Mouse (Mus musculus) limb, embryonic 11.5 days (tissue): Measurements from ENCODE around the gene Pigh. TPM values are rescaled to one million over a fixed set of nuclear protein-coding genes. Genes with fewer than 3 reads are reported as not detected.
A peak's percentile ranks its signal among the peaks of the same experiment; 100 is the strongest.

Experiments used
- ATAC-seq: fragments of 200-750 bp; cut with Nextera tagmentation; 2 replicates; pipeline ENCODE4 v1.8.0; 2017; ENCODE audit warnings: low read depth; ENCODE audit not compliant: insufficient number of reproducible peaks, low FRiP score, low TSS enrichment
- DNase-seq: peaks from one replicate; pipeline ENCODE4 v3.0.0-alpha.2; 2015; ENCODE audit warnings: low spot score
- H3K27ac ChIP-seq: fragments of 300-500 bp; sonication (generic); replicated peaks from 2 replicates; pipeline ENCODE4 v1.5.1; 2014; ENCODE audit warnings: low read depth, mild to moderate bottlenecking, low read length
- H3K27me3 ChIP-seq: fragments of 300-500 bp; sonication (generic); 2 replicates; pipeline ENCODE4 v1.6.1; 2014; ENCODE audit warnings: mild to moderate bottlenecking, low read length, mixed read lengths; ENCODE audit not compliant: control insufficient read depth, insufficient read depth
- H3K36me3 ChIP-seq: fragments of 300-500 bp; sonication (generic); 2 replicates; pipeline ENCODE4 v1.6.1; 2014; ENCODE audit warnings: mild to moderate bottlenecking, low read length, moderate library complexity, mixed read lengths; ENCODE audit not compliant: control insufficient read depth, insufficient read depth
- H3K4me1 ChIP-seq: fragments of 300-500 bp; sonication (generic); 2 replicates; pipeline ENCODE4 v1.6.1; 2014; ENCODE audit warnings: low read length, mixed read lengths; ENCODE audit not compliant: control insufficient read depth, insufficient read depth
- H3K4me2 ChIP-seq: fragments of 300-500 bp; sonication (generic); 2 replicates; pipeline ENCODE4 v1.6.1; 2014; ENCODE audit warnings: low read depth, mild to moderate bottlenecking, moderate library complexity; ENCODE audit not compliant: severe bottlenecking
- H3K4me3 ChIP-seq: fragments of 300-500 bp; sonication (generic); 2 replicates; pipeline ENCODE4 v1.5.1; 2014; ENCODE audit warnings: low read depth, low read length
- H3K9ac ChIP-seq: fragments of 300-500 bp; sonication (generic); 2 replicates; pipeline ENCODE4 v1.6.1; 2014; ENCODE audit warnings: mild to moderate bottlenecking, low read length
- H3K9me3 ChIP-seq: fragments of 300-500 bp; sonication (generic); 2 replicates; pipeline ENCODE4 v1.6.1; 2016; ENCODE audit warnings: low read length; ENCODE audit not compliant: control insufficient read depth
- WGBS: fragments of 180-500 bp; shearing (Covaris S2); extraction: QIAGEN DNeasy Blood & Tissue Kit; methylation state at CpG from one replicate; pipeline ENCODE4 v1.1.7; 2014; 5-methylcytosine and 5-hydroxymethylcytosine counted together
- polyA plus RNA-seq: library from polyadenylated mRNA; unstranded; fragments of >200 nt; fragmentation: Nextera tagmentation; extraction: Ambion mirVana; gene quantifications from 2 replicates; pipeline ENCODE4 v1.2.1, GENCODE M21; 2014

Pigh gene
- 32.2 and 32.4 TPM in 2 replicates for polyA plus RNA-seq

DNA sequence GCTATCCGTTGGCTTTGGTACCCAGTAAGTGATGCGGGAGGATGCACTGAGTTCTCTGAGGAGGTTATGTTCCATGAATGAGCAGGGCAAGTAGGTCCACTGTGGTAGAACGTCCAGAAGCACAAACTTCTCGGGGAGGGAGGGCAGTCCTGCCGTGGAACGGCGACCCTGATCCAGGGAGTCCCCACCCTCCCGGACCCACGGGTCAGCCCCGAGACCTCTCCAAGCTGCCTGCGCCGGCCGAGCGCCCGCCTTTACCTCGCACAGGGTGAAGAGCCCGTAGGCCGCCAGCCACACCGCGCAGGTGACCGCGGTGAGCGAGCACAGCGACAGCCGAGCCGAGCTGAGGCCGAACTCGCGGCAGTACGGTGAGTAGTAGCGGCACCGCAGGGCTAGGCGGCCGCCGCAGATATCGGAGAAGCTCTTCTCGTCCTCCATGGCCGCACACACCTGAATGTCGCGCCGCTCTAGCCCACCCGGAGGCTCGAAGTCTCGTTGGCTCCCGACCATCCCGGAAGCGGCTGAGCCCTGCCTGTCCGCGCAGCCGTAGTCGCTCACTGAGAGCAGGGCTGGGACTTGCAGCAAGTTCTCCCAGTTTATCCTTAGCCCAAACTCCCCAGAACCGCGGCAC is at the start of gene Pigh:
Gene Pigh, minus strand, starts transcription at position 470 of the 631 bp plus-strand sequence.
- Histone ChIP-seq H3K4me1 (no peaks in the 10 kb centered on the region), H3K4me2 (peak within 1 kb of the TSS; percentile 49), H3K4me3 (peak within 1 kb of the TSS; percentile 57), H3K36me3 (no peaks in the 10 kb centered on the region), H3K9me3 (no peaks in the 10 kb centered on the region), H3K27me3 (no peaks in the 10 kb centered on the region), H3K9ac (peak within 1 kb of the TSS; percentile 75), H3K27ac (no peak within 1 kb of the TSS)
- peak; percentile 93 for ATAC-seq
- under 1% methylated on average over 50 of the region's 53 CpGs for WGBS
- DNase-seq, result peak; percentile 94

DNA sequence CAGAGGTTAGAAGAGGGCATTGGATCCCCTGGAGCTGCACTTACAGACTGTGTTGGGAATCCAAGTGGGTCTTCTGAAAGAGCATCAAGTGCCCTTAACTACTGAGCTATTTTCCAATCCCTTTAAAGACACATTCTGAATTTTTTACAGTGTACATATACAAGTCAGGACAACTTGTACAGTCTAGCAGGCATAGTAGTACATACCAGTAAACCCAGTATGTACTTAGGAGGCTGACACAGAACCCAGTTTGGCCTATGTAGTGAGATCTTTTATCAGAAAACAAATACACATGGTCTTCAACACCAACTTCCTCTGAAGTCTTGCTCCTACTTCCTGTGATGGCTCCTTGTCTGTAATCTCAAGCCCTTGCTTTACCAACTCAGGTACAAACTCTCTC is 49.5 kb upstream of the Pigh start:
- no peak for ATAC-seq
- no peak for DNase-seq
- H3K27ac ChIP-seq, result no peak overlapping the region
- no peaks in the 10 kb centered on the region for H3K36me3 ChIP-seq
- H3K9me3 ChIP-seq, result no peaks in the 10 kb centered on the region
- no peak overlapping the region for H3K9ac ChIP-seq
- no peak overlapping the region for H3K4me2 ChIP-seq
- H3K27me3 ChIP-seq, result no peaks in the 10 kb centered on the region
- no peak overlapping the region for H3K4me3 ChIP-seq
- no peaks in the 10 kb centered on the region for H3K4me1 ChIP-seq

DNA sequence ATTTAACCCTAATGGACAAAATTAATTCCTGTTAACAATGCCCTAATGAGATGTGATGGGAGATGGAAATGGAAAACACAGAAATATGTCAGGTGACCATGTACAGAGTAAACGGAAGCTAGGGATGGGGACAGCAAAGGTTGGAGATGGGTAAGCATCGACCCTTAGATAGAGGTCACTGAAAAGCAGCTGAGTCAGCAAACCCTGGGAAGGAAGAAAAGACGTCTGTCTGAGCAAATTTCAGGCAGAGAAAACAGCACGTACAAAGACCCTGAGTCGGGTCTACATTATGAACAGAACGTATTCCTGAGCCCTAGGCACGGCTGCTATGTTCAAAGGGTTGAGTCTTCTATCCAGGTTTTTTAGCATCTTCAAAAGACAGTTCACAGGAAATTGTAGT is 47.5 kb upstream of the Pigh start:
- H3K9ac ChIP-seq, result no peak overlapping the region
- DNase-seq (no peak), ATAC-seq (no peak)
- H3K27me3 ChIP-seq, result peaks cover 12% of the 10 kb centered on the region
- no peak overlapping the region for H3K27ac ChIP-seq
- H3K4me2 ChIP-seq, result no peak overlapping the region
- H3K9me3 ChIP-seq, result no peaks in the 10 kb centered on the region
- H3K4me1 ChIP-seq, result no peaks in the 10 kb centered on the region
- H3K36me3 ChIP-seq, result no peaks in the 10 kb centered on the region
- no peak overlapping the region for H3K4me3 ChIP-seq
- WGBS, result 73% methylated on average over 7 of the region's 7 CpGs

DNA sequence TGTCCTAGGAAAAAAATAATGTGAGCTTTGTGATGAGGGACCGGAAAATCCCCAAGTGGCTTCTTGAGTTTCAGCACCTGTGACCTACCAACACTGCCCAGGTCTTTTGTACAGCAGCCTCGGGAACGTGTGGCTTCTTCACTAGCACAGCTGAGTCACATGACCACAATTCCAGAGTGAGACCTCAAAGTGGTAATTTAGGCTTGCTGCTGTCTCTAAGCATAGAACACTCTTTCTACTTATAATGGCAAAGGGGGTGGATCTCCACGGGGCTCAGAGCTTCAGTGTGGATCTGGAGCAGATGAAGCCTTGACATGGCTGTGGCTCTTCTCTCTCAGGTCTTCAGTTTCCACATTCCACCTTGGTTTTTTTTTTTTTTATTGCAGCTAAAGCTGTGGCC is 45.7 kb upstream of the Pigh start:
- no peak overlapping the region for H3K4me3 ChIP-seq
- no peak overlapping the region for H3K4me2 ChIP-seq
- no peak for DNase-seq
- 42% methylated on average over 4 of the region's 4 CpGs for WGBS
- H3K4me1 ChIP-seq, result no peaks in the 10 kb centered on the region
- H3K9ac ChIP-seq, result no peak overlapping the region
- H3K9me3 ChIP-seq, result no peaks in the 10 kb centered on the region
- no peak overlapping the region for H3K27ac ChIP-seq
- ATAC-seq, result no peak
- H3K27me3 ChIP-seq, result peaks cover 31% of the 10 kb centered on the region
- H3K36me3 ChIP-seq, result no peaks in the 10 kb centered on the region

DNA sequence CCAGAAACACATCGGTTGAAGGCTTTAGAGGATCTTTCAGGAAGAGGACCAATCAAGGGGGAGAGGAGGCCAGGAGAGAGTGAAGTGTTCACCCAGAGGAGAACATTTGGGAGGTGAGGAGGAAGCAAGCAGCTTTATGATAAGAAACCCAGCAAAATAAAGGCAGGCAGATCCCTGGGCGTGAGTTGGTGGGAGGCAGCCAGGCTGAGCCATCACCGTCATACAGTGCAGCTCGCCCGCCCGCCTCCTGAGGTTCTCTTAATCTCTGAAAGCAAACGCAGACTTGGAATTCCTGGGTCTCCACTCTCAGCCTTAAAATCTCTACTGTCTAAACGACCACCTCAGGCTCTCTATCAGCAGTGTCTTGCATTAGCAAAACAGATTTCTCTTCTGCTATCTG is 45.2 kb upstream of the Pigh start:
- no peaks in the 10 kb centered on the region for H3K36me3 ChIP-seq
- no peak for DNase-seq
- no peaks in the 10 kb centered on the region for H3K4me1 ChIP-seq
- no peaks in the 10 kb centered on the region for H3K9me3 ChIP-seq
- no peak overlapping the region for H3K4me3 ChIP-seq
- ATAC-seq, result no peak
- 50% methylated on average over 8 of the region's 8 CpGs for WGBS
- peaks cover 31% of the 10 kb centered on the region for H3K27me3 ChIP-seq
- no peak overlapping the region for H3K9ac ChIP-seq
- H3K27ac ChIP-seq, result no peak overlapping the region
- H3K4me2 ChIP-seq, result no peak overlapping the region

DNA sequence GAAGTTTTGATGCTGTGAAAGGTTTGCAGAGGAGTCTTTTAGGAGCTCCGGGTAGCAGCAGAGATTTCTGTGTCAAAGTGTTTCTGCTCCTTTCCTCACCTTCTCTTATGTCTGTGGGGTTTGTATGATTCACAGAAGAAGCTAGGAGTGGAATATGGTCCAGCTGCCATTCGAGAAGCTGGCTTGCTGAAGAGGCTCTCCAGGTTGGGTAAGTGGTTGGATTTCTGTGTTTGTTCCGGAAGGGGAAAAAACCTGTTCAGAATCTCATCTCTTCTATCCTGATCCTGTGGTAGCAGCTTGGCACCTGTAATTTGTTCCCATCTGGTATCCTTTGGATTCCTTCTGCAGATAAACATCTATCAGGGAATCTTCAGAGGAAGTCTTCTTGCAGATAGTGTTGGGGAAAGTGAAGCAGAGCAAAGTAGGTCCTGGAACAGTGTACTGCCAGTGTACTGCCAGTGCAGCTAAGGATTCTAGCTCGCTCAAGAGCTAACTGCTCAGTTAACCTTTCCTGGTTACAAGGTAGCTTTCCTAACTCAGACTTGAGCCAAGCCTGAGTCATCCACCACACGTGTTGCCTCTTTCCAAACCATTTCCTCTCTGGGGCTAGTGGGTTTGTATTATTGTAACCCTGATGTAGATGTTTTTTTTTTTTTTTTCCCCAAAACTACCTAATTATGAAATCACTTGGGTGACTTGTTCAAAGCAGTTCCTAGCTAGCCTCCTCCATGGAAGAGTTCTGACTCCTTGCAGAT is 42.4 kb upstream of the Pigh start:
- Histone ChIP-seq H3K4me1 (no peaks in the 10 kb centered on the region), H3K27ac (no peak overlapping the region), H3K36me3 (no peaks in the 10 kb centered on the region), H3K9ac (no peak overlapping the region), H3K27me3 (peaks cover 34% of the 10 kb centered on the region), H3K9me3 (no peaks in the 10 kb centered on the region), H3K4me2 (no peak overlapping the region), H3K4me3 (no peak overlapping the region)
- 30% methylated on average over 5 of the region's 5 CpGs for WGBS
- DNase-seq (no peak), ATAC-seq (no peak)

DNA sequence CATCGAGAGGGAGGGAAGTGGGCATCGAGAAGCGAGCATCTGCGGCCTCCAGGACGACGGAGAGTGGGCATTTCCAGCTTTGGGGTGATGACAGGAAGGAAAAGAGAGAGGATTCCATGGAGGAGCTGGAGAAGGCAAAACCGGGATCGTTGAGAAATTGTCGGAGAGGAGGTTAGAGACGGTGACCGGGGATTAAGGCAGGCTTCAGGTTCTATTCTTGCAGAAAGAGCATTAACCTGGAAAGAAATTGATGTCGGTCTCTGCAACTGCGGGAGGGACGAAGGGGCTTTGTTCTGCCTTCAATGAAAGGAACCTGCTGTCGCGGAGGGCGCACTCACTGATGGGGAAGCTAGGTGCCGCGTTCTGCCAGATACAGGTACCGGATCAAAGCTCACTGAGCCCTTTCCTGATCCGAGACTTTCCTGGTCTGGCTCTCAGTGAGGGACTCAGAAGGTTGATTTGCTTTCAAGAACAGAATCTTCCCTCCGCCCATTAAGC is 41.8 kb upstream of the Pigh start:
- peak; percentile 51 for DNase-seq
- Histone ChIP-seq H3K9ac (no peak overlapping the region), H3K4me2 (peak overlapping the region; percentile 68), H3K27ac (no peak overlapping the region), H3K4me3 (peak overlapping the region; percentile 33), H3K4me1 (no peaks in the 10 kb centered on the region), H3K27me3 (peaks cover 34% of the 10 kb centered on the region), H3K9me3 (no peaks in the 10 kb centered on the region), H3K36me3 (no peaks in the 10 kb centered on the region)
- WGBS, result 2% methylated on average over 22 of the region's 22 CpGs
- ATAC-seq, result no peak

DNA sequence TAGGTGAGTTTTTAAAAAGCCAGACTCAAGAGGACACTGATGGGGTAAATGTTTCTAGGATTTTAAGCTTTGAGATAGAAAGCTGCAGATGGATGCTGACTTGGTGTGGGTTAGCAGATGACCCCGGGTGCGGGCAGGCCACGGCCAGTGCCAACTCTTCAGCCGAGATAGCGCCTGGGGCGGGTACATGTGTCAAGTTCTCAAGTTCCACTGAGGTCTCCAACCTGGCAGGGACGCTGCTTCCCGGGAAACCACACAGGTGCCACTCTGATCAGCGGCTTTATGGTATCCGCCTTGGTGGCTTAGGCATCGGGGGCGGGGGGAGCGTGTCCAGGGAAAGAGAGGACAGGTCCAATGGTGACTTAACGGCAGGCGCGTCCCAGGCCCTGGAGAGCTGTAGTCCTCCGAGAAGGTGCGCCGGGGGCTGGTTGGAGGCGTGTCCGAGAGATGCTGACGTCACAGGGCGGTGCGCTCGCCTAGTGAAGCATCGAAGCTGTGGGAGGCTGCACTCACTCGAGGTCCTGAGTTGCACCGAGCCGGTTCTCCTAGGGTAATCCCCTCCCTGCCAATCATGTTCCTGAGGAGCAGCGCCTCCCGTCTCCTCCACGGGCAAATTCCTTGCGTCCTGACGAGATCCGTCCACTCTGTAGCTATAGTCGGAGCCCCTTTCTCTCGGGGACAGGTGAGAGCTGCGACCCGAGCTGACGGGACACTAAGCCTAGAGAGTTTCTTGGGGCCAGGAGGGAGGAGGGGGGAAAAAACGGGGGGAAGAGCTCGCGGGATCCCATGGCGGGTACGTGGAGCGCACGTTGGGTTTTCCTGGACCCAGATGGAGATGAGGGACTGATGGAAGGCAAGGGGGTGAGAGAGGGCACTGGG is 41.1 kb upstream of the Pigh start, which contains the start of gene Arg2:
Gene Arg2, plus strand, starts transcription at position 479 of the 879 bp plus-strand sequence.
- peaks cover 34% of the 10 kb centered on the region for H3K27me3 ChIP-seq
- no peaks in the 10 kb centered on the region for H3K4me1 ChIP-seq
- no peak within 1 kb of the TSS for H3K9ac ChIP-seq
- ATAC-seq, result peak; percentile 84
- under 1% methylated on average over 47 of the region's 47 CpGs for WGBS
- peak within 1 kb of the TSS; percentile 68 for H3K4me2 ChIP-seq
- H3K27ac ChIP-seq, result no peak within 1 kb of the TSS
- peak within 1 kb of the TSS; percentile 33 for H3K4me3 ChIP-seq
- DNase-seq, result peak; percentile 87
- no peaks in the 10 kb centered on the region for H3K9me3 ChIP-seq
- no peaks in the 10 kb centered on the region for H3K36me3 ChIP-seq
